Mouse (Mus musculus): ENCODE measurements around the gene Fgd6.

- TF ChIP-seq CTCF (IDR thresholded peaks at IDR 0.05 in 2 of 3, conservative IDR thresholded peaks at IDR 0.05 in 1 of 3; ENCODE audit: control insufficient read depth in 1 of 3, insufficient read depth in 1 of 3, low read depth in 2 of 3, low read length in 3 of 3, poor library complexity in 1 of 3, severe bottlenecking in 1 of 3) (no peak), GATA1 (IDR thresholded peaks at IDR 0.05; ENCODE audit: low read depth, low read length) (no peak), TAL1 (IDR thresholded peaks at IDR 0.05; ENCODE audit: low read length) (no peak), EP300 (IDR thresholded peaks at IDR 0.05; ENCODE audit: low read depth in 1 of 2, low read length in 2 of 2) (no peak), POLR2A (IDR thresholded peaks at IDR 0.05; ENCODE audit: control insufficient read depth in 1 of 2, insufficient read depth in 1 of 2, low read depth in 1 of 2, low read length in 2 of 2, poor library complexity in 1 of 2) (no peak)
Observed at GRCm38 (mm10) chr10:94008356-94008755, 27.4 kb upstream of the Fgd6 start.

Measured in MEL (cell line).